Mouse (Mus musculus) thymus, adult 2 months (tissue): Measurements from ENCODE around the gene Shbg. TPM values are rescaled to one million over a fixed set of nuclear protein-coding genes. Genes with fewer than 3 reads are reported as not detected.
"Not testable (repeated sequence)": the region's sequence is repeated elsewhere in the genome, so short reads cannot be mapped to it uniquely, and the experiment has no call there.

Experiments used
- DNase-seq: peaks from one replicate; pipeline ENCODE4 v3.0.0; 2021
- H3K27ac ChIP-seq: fragments of 200-500 bp; 2 replicates; pipeline ENCODE4 v1.5.1; 2012; ENCODE audit warnings: low read length, control low read depth; ENCODE audit not compliant: control insufficient read depth, insufficient read depth
- H3K27me3 ChIP-seq: fragments of 200-500 bp; 2 replicates; pipeline ENCODE4 v1.6.1; 2012; ENCODE audit warnings: mild to moderate bottlenecking, low read length, moderate library complexity, mixed read lengths; ENCODE audit not compliant: control insufficient read depth, insufficient read depth
- H3K36me3 ChIP-seq: fragments of 200-500 bp; 2 replicates; pipeline ENCODE4 v1.6.1; 2012; ENCODE audit warnings: mild to moderate bottlenecking, low read length, moderate library complexity; ENCODE audit not compliant: control insufficient read depth, insufficient read depth
- H3K4me1 ChIP-seq: fragments of 200-500 bp; replicated peaks from 2 replicates; pipeline ENCODE4 v1.6.1; 2012; ENCODE audit warnings: low read length; ENCODE audit not compliant: control insufficient read depth, insufficient read depth
- H3K4me3 ChIP-seq: fragments of 200-500 bp; 2 replicates; pipeline ENCODE4 v1.5.1; 2012; ENCODE audit warnings: mild to moderate bottlenecking, low read length, control low read depth, moderate library complexity; ENCODE audit not compliant: control insufficient read depth, insufficient read depth
- CTCF ChIP-seq: fragments of 200-500 bp; IDR thresholded peaks from 2 replicates; pipeline ENCODE4 v1.5.1; 2012; ENCODE audit warnings: mild to moderate bottlenecking, control low read depth, low read length, moderate library complexity, borderline replicate concordance; ENCODE audit not compliant: control insufficient read depth, poor library complexity, insufficient read depth; ENCODE audit errors: extremely low read depth
- POLR2A ChIP-seq: fragments of 200-500 bp; IDR thresholded peaks from 2 replicates; pipeline ENCODE4 v1.6.1; 2012; ENCODE audit warnings: mild to moderate bottlenecking, low read length, control low read depth, moderate library complexity; ENCODE audit not compliant: control insufficient read depth, poor library complexity, insufficient read depth; ENCODE audit errors: extremely low read depth
- WGBS: fragments of 180-500 bp; shearing (Covaris S2); methylation state at CpG from one replicate; pipeline ENCODE4 v1.1.7; 2018; 5-methylcytosine and 5-hydroxymethylcytosine counted together
- polyA plus RNA-seq: library from polyadenylated mRNA; depleted of rRNA; stranded (reverse); fragments of >200 nt; gene quantifications from 2 replicates; pipeline ENCODE4 v1.2.3, GENCODE M21; 2012

Shbg gene
- polyA plus RNA-seq, 1 experiment, result not detected

- Histone ChIP-seq H3K36me3 (no peaks in the 10 kb centered on the region), H3K4me3 (peak within 1 kb of the TSS; percentile 9; the same call in 1 of the 2 replicates), H3K4me1 (no peaks in the 10 kb centered on the region), H3K27ac (no peak within 1 kb of the TSS), H3K27me3 (no peaks in the 10 kb centered on the region; the same call in 1 of the 2 replicates)
- 30% methylated on average over 20 of the region's 20 CpGs for WGBS
- TF ChIP-seq CTCF (no peak), POLR2A (no peak)
- DNase-seq, result no peak
Observed at GRCm38 (mm10) chr11:69621571-69622268, 4.0 kb upstream of the Shbg start, which contains the start of gene Sat2. Gene Sat2 (plus strand): TSS chr11:69622024.

DNA sequence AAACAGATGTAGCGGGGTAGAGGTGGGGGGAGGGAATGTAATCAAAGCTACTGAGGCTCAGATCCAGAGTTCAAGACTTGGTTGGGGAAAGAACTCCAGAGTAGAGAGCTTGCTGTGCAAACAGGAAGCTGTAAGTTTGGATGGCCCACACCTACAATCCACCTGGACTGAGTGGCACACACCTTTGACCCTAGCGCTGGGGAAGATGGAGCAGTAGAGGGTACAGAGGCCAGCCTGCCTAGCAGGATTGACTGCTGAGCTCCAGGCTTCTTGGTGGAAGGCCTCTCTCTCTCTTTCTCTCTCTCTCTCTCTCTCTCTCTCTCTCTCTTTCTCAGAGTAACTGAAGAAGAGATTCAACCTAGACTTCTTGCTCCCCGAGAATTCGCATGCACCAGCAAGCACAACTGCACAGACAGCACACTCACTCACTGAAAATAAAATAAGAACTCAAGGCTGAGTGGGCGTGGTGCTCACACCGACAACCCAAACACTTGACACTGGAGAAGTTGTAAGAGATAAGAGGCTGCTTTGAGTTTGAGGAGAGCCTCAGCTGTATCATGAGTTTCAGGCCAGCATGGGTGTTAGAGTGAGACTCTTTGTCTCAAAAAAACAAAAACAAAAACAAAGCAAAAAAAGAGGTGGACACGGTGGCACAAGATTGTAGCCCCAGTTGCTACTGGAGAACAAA is 2.8 kb upstream of the Shbg start:
- H3K4me1 ChIP-seq, result no peaks in the 10 kb centered on the region
- 88% methylated on average over 7 of the region's 7 CpGs for WGBS
- no peak overlapping the region for H3K27ac ChIP-seq
- no peak overlapping the region for H3K4me3 ChIP-seq
- no peaks in the 10 kb centered on the region; the same call in 1 of the 2 replicates for H3K27me3 ChIP-seq
- no peaks in the 10 kb centered on the region for H3K36me3 ChIP-seq
- DNase-seq, result no peak
- TF ChIP-seq CTCF (no peak), POLR2A (no peak)

DNA sequence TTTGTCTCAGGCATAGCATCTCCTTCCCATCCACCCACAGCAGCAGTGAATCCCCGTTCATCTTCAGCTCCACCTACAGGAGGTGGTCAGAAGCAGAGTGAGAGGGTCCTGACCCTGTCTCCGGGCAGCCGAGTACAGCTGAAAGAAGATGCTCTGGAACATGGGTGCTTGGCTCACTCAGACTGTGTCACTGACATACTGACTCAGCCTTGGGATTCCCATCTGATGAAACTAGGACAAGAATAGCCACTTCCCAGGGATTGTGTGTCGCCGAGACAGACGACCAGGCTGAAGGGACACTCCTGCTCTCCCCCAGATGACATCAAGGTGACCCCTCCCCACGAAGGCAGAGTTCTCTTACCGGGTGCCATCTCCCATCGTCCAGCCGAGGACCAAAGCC is 924 bp downstream of the Shbg start:
- Histone ChIP-seq H3K4me1 (0 out of 2 replicates have a peak, but pooled peaks cover 5% of the 10 kb centered on the region), H3K27ac (no peak overlapping the region), H3K27me3 (no peaks in the 10 kb centered on the region; the same call in 1 of the 2 replicates), H3K4me3 (no peak overlapping the region), H3K36me3 (no peaks in the 10 kb centered on the region)
- TF ChIP-seq CTCF (no peak), POLR2A (no peak)
- no peak for DNase-seq
- whole genome bisulfite sequencing, result 63% methylated on average over 10 of the region's 10 CpGs

GRCm38 (mm10) chr11:69614257-69614588 is 3.5 kb downstream of the Shbg start:
- H3K36me3 ChIP-seq, H3K27me3 ChIP-seq, H3K27ac ChIP-seq, H3K4me3 ChIP-seq, DNase-seq, H3K4me1 ChIP-seq: not testable (repeated sequence)
- 50% methylated on average over 11 of the region's 11 CpGs for WGBS

DNA sequence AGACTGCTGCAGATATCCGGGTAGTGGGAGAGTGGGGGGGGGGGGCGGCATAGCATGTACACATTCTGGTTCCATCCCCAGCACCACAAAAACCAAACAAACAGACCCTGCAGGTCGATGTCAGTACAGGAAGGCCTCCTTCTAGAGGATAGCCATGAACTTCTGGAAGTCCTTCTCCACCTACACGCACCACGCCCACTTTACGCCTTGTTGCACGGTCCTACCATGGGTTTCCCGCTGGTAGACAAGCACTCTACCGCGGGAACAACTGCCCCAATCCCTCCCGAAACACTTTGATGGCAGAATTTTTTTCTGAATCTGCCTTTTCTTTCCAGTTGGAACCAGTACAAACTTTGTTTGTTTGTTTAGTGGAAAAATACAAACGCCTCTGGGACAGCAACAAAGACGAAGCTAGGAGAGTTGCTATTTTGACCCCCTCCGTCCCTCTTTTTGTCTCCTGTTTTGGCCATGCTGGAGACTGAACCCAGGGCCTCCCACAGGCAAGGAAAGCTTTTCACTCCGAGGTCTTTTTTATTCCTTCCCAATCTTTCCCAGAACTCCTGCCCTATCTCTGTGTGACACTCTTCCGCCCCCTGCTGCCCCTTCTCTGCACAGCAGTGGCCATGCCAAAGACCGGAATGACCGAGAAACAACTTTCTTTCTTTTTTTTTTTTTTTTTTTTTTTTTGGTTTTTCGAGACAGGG is 4.0 kb downstream of the Shbg start:
- H3K27ac ChIP-seq, result no peak overlapping the region
- peak; percentile 72; the same call in 1 of the 2 replicates for TF ChIP-seq CTCF
- no peak for TF ChIP-seq POLR2A
- no peaks in the 10 kb centered on the region for H3K36me3 ChIP-seq
- 12% methylated on average over 19 of the region's 19 CpGs for WGBS
- H3K4me3 ChIP-seq, result no peak overlapping the region
- DNase-seq, result peak; percentile 74
- H3K27me3 ChIP-seq, result no peaks in the 10 kb centered on the region; the same call in 1 of the 2 replicates
- 0 out of 2 replicates have a peak, but pooled peaks cover 5% of the 10 kb centered on the region for H3K4me1 ChIP-seq

DNA sequence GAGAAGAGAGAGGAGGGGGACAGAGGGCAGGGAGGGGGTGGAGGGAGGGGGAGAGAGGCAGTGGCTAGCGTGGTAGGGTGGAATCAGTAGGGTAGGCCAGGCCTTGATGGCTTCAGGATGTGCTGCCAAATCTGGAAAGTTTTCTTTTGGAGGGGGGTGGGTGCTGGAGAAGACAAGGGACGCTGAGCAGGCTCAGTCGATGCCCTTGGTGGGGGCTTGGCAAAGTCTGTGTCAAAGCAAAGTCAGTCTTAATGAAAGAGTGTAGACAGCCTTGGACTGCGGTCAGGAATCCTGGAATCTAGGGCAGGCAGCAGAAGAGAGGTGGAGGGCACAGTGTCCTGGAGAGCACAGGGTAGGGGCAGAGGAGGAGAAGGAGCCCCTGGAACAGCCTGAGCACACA is 6.8 kb downstream of the Shbg start:
- WGBS, result 81% methylated on average over 4 of the region's 4 CpGs
- TF ChIP-seq POLR2A (no peak), CTCF (no peak)
- H3K27me3 ChIP-seq, result no peaks in the 10 kb centered on the region

More for the DNA sequence above, 6.8 kb downstream of the Shbg start:
- H3K36me3 ChIP-seq, result no peaks in the 10 kb centered on the region
- DNase-seq, result no peak
- H3K4me1 ChIP-seq, result peaks cover 10% of the 10 kb centered on the region
- no peak overlapping the region for H3K27ac ChIP-seq
- no peak overlapping the region for H3K4me3 ChIP-seq
